Mouse (Mus musculus) CH12.LX (cell line): ENCODE results near the gene Srgap1. TPM values are rescaled to one million over a fixed set of nuclear protein-coding genes. Genes with fewer than 3 reads are reported as not detected.

ENCODE experiments used
- DNase-seq: peaks from one replicate; pipeline ENCODE4 v3.0.0-alpha.2; 2013; ENCODE audit errors: extremely low read depth
- H3K27ac ChIP-seq: 2 replicates; pipeline ENCODE4 v1.5.1; 2012; ENCODE audit warnings: low read depth, mild to moderate bottlenecking, control low read depth, moderate library complexity; ENCODE audit not compliant: insufficient read depth
- H3K27me3 ChIP-seq: replicated peaks from 2 replicates; pipeline ENCODE3; 2012; ENCODE audit warnings: inconsistent platforms
- H3K36me3 ChIP-seq, 2 experiments: replicated peaks in 1 of 2; 2 replicates each; pipeline versions ENCODE3 to v1.6.1; 2012; ENCODE audit warnings: inconsistent platforms in 1 of 2, low read length in 1 of 2, mild to moderate bottlenecking in 1 of 2, mixed read lengths in 1 of 2, moderate library complexity in 1 of 2; ENCODE audit not compliant: control insufficient read depth in 1 of 2, insufficient read depth in 1 of 2
- H3K4me1 ChIP-seq, 2 experiments: 2 replicates each; pipeline ENCODE4 v1.6.1; 2012; ENCODE audit warnings: inconsistent platforms in 1 of 2, moderate library complexity in 1 of 2; ENCODE audit not compliant: insufficient read depth in 2 of 2, control insufficient read depth in 1 of 2
- H3K4me2 ChIP-seq: 2 replicates; pipeline ENCODE4 v1.6.1; 2012; ENCODE audit warnings: low read depth, mild to moderate bottlenecking, control low read depth; ENCODE audit not compliant: poor library complexity, insufficient read depth, severe bottlenecking
- H3K4me3 ChIP-seq, 3 experiments: fragments of 150-350 bp in 1 of 3; sonication (generic) in 1 of 3; replicated peaks in 1 of 3; 2 replicates each; pipeline versions ENCODE3 to v1.5.1; 2011 to 2012; ENCODE audit warnings: low read depth in 2 of 3, low read length in 2 of 3, mild to moderate bottlenecking in 2 of 3, moderate library complexity in 2 of 3, control low read depth in 1 of 3, improper control_type of control experiment in 1 of 3, inconsistent platforms in 1 of 3, mixed read lengths in 1 of 3; ENCODE audit not compliant: poor library complexity in 1 of 3
- H3K79me2 ChIP-seq: replicated peaks from 2 replicates; pipeline ENCODE4 v1.6.1; 2012; ENCODE audit warnings: mild to moderate bottlenecking, moderate library complexity; ENCODE audit not compliant: control insufficient read depth, poor library complexity, insufficient read depth, severe bottlenecking; ENCODE audit errors: extremely low read depth
- H3K9ac ChIP-seq: 2 replicates; pipeline ENCODE4 v1.6.1; 2012; ENCODE audit warnings: low read depth, mild to moderate bottlenecking, control low read depth, moderate library complexity; ENCODE audit not compliant: insufficient read depth
- H3K9me3 ChIP-seq: replicated peaks from 2 replicates; pipeline ENCODE3; 2012; ENCODE audit warnings: low read length, inconsistent platforms, mixed read lengths
- BHLHE40 ChIP-seq: IDR thresholded peaks from 2 replicates; pipeline ENCODE4 v1.6.1; 2011; ENCODE audit warnings: mild to moderate bottlenecking, low read depth, low read length, improper control_type of control experiment
- CHD1 ChIP-seq: IDR thresholded peaks from 2 replicates; pipeline ENCODE4 v1.6.1; 2012; ENCODE audit warnings: low read depth, low read length, improper control_type of control experiment, inconsistent platforms
- CTCF ChIP-seq, 2 experiments: IDR thresholded peaks in 1 of 2; conservative IDR thresholded peaks in 1 of 2; 2 replicates each; pipeline ENCODE4 v1.5.1; 2011 to 2012; ENCODE audit warnings: low read depth in 2 of 2, low read length in 2 of 2, improper control_type of control experiment in 1 of 2, inconsistent platforms in 1 of 2, mild to moderate bottlenecking in 1 of 2, moderate library complexity in 1 of 2
- E2F4 ChIP-seq: IDR thresholded peaks from 2 replicates; pipeline ENCODE4 v1.6.1; 2011; ENCODE audit warnings: low read depth, low read length, improper control_type of control experiment; ENCODE audit not compliant: insufficient replicate concordance
- ELF1 ChIP-seq: IDR thresholded peaks from 2 replicates; pipeline ENCODE4 v1.6.1; 2014; ENCODE audit warnings: low read depth, mild to moderate bottlenecking, inconsistent platforms, low read length, improper control_type of control experiment
- EP300 ChIP-seq: IDR thresholded peaks from 2 replicates; pipeline ENCODE4 v1.6.1; 2011; ENCODE audit warnings: low read length, improper control_type of control experiment
- ETS1 ChIP-seq: conservative IDR thresholded peaks from 2 replicates; pipeline ENCODE4 v1.6.1; 2012; ENCODE audit warnings: low read depth, mild to moderate bottlenecking, inconsistent platforms, low read length, improper control_type of control experiment, moderate library complexity
- GABPA ChIP-seq: IDR thresholded peaks from 2 replicates; pipeline ENCODE4 v1.6.1; 2012; ENCODE audit warnings: low read depth, low read length, improper control_type of control experiment, inconsistent platforms; ENCODE audit not compliant: insufficient replicate concordance
- HCFC1 ChIP-seq: IDR thresholded peaks from 2 replicates; pipeline ENCODE4 v1.6.1; 2012; ENCODE audit warnings: low read depth, mild to moderate bottlenecking, inconsistent platforms, low read length, improper control_type of control experiment
- IRF4 ChIP-seq: IDR thresholded peaks from 2 replicates; pipeline ENCODE4 v1.6.1; 2014; ENCODE audit warnings: low read depth, mild to moderate bottlenecking, inconsistent platforms, low read length, improper control_type of control experiment
- JUN ChIP-seq: IDR thresholded peaks from 2 replicates; pipeline ENCODE4 v1.6.1; 2011; ENCODE audit warnings: low read depth, mild to moderate bottlenecking, low read length, improper control_type of control experiment, moderate library complexity; ENCODE audit not compliant: insufficient read depth
- JUND ChIP-seq: conservative IDR thresholded peaks from 2 replicates; pipeline ENCODE4 v1.6.1; 2011; ENCODE audit warnings: low read depth, low read length, improper control_type of control experiment
- KAT2A ChIP-seq: IDR thresholded peaks from 2 replicates; pipeline ENCODE4 v1.6.1; 2012; ENCODE audit warnings: low read length, improper control_type of control experiment, inconsistent platforms; ENCODE audit not compliant: insufficient replicate concordance
- MAX ChIP-seq: IDR thresholded peaks from 2 replicates; pipeline ENCODE4 v1.6.1; 2011; ENCODE audit warnings: low read length, improper control_type of control experiment
- MXI1 ChIP-seq: IDR thresholded peaks from 2 replicates; pipeline ENCODE4 v1.6.1; 2011; ENCODE audit warnings: mild to moderate bottlenecking, low read depth, low read length, improper control_type of control experiment
- MYC ChIP-seq: IDR thresholded peaks from 2 replicates; pipeline ENCODE4 v1.6.1; 2011; ENCODE audit warnings: low read depth, mild to moderate bottlenecking, improper control_type of control experiment, low read length
- NELFE ChIP-seq: IDR thresholded peaks from 2 replicates; pipeline ENCODE4 v1.6.1; 2011; ENCODE audit warnings: low read depth, low read length, improper control_type of control experiment
- PAX5 ChIP-seq: IDR thresholded peaks from 2 replicates; pipeline ENCODE4 v1.6.1; 2012; ENCODE audit warnings: low read length, inconsistent platforms, mixed read lengths
- POLR2A ChIP-seq: IDR thresholded peaks from 2 replicates; pipeline ENCODE4 v1.6.1; 2011; ENCODE audit warnings: low read depth, mild to moderate bottlenecking, improper control_type of control experiment, low read length
- POLR2AphosphoS2 ChIP-seq: IDR thresholded peaks from 2 replicates; pipeline ENCODE4 v1.6.1; 2011; ENCODE audit warnings: low read depth, low read length, improper control_type of control experiment
- RAD21 ChIP-seq: IDR thresholded peaks from 2 replicates; pipeline ENCODE4 v1.6.1; 2011; ENCODE audit warnings: low read depth, mild to moderate bottlenecking, low read length, improper control_type of control experiment, moderate library complexity
- RCOR1 ChIP-seq: conservative IDR thresholded peaks from 2 replicates; pipeline ENCODE4 v1.6.1; 2012; ENCODE audit warnings: low read depth, mild to moderate bottlenecking, inconsistent platforms, low read length, improper control_type of control experiment
- SIN3A ChIP-seq: IDR thresholded peaks from 2 replicates; pipeline ENCODE4 v1.6.1; 2012; ENCODE audit warnings: low read length, improper control_type of control experiment, inconsistent platforms
- SMC3 ChIP-seq: IDR thresholded peaks from 2 replicates; pipeline ENCODE4 v1.6.1; 2011; ENCODE audit warnings: low read depth, low read length, improper control_type of control experiment
- TBP ChIP-seq: conservative IDR thresholded peaks from 2 replicates; pipeline ENCODE4 v1.6.1; 2011; ENCODE audit warnings: low read depth, low read length, improper control_type of control experiment
- TCF12 ChIP-seq: IDR thresholded peaks from 2 replicates; pipeline ENCODE4 v1.6.1; 2014; ENCODE audit warnings: low read depth, mild to moderate bottlenecking, inconsistent platforms, low read length, improper control_type of control experiment
- USF1 ChIP-seq: IDR thresholded peaks from 2 replicates; pipeline ENCODE4 v1.6.1; 2014; ENCODE audit warnings: low read depth, mild to moderate bottlenecking, inconsistent platforms, low read length, improper control_type of control experiment
- USF2 ChIP-seq: conservative IDR thresholded peaks from 2 replicates; pipeline ENCODE4 v1.6.1; 2011; ENCODE audit warnings: low read depth, low read length, improper control_type of control experiment
- ZKSCAN1 ChIP-seq: IDR thresholded peaks from 2 replicates; pipeline ENCODE4 v1.6.1; 2012; ENCODE audit warnings: low read depth, inconsistent platforms, low read length, improper control_type of control experiment, borderline replicate concordance
- ZMIZ1 ChIP-seq: IDR thresholded peaks from 2 replicates; pipeline ENCODE4 v1.6.1; 2012; ENCODE audit warnings: low read depth, mild to moderate bottlenecking, inconsistent platforms, low read length, improper control_type of control experiment
- dilution Hi-C: fragments of 300-500 bp; cut with MboI; formaldehyde crosslinking; loops from 2 replicates; pipeline ENCODE4 v1.14.3; 2020; ENCODE audit warnings: low sequenced_read_pairs; ENCODE audit not compliant: extremely low pct_unique_long_range_greater_than_20kb, extremely low pct_ligation_motif_present
- in situ Hi-C: fragments of 300-500 bp; cut with MboI; formaldehyde crosslinking; loops from 3 replicates; pipeline ENCODE4 v1.14.3; 2019; ENCODE audit warnings: low sequenced_read_pairs, low pct_ligation_motif_present, low pct_unique_long_range_greater_than_20kb, mixed read lengths
- polyA plus RNA-seq: library from polyadenylated mRNA; unstranded; fragments of >175 nt; gene quantifications from 2 replicates; pipeline ENCODE4 v1.2.1, GENCODE M21; 2012; ENCODE audit warnings: low read depth; ENCODE audit not compliant: insufficient read length
- total RNA-seq, 2 experiments: library from RNA; depleted of rRNA; stranded (reverse); fragments of 300-350 nt in 1 of 2; fragments of >200 nt in 1 of 2; gene quantifications; 2 replicates each; pipeline ENCODE4 v1.2.3; 2012 to 2014

The Srgap1 gene
- total and polyA plus RNA-seq, 3 experiments, result not detected

- DNase-seq, result no peak
- no peaks in the 10 kb centered on the region for H3K27me3 ChIP-seq
- no peaks in the 10 kb centered on the region for H3K36me3 ChIP-seq
- no peak overlapping the region for H3K4me3 ChIP-seq
- no peaks in the 10 kb centered on the region for H3K9me3 ChIP-seq
- H3K27ac ChIP-seq, result no peak overlapping the region
- H3K4me2 ChIP-seq, result no peak overlapping the region
- TF ChIP-seq JUN (no peak), ELF1 (no peak), HCFC1 (no peak), IRF4 (no peak), NELFE (no peak), USF2 (no peak), GABPA (no peak), TBP (no peak), SIN3A (no peak), SMC3 (no peak), POLR2A (no peak), MAX (no peak), EP300 (no peak), MXI1 (no peak), ETS1 (no peak), CTCF (conservative IDR thresholded peaks at IDR 0.05 in 1 of 2, IDR thresholded peaks at IDR 0.05 in 1 of 2; ENCODE audit: low read depth in 2 of 2, low read length in 2 of 2) (no peak), E2F4 (no peak), JUND (no peak)
- H3K79me2 ChIP-seq, result no peaks in the 10 kb centered on the region
- H3K9ac ChIP-seq, result no peak overlapping the region
- no peaks in the 10 kb centered on the region for H3K4me1 ChIP-seq
- dilution Hi-C loops, result no loop called here
- in situ Hi-C loops, result no loop called here
Measured at GRCm38 (mm10) chr10:121829800-121830303, 217.3 kb downstream of the Srgap1 start.

- no peaks in the 10 kb centered on the region for H3K4me1 ChIP-seq
- no peaks in the 10 kb centered on the region for H3K27me3 ChIP-seq
- in situ Hi-C loops (no loop called here), dilution Hi-C loops (no loop called here)
- no peaks in the 10 kb centered on the region for H3K79me2 ChIP-seq
- no peaks in the 10 kb centered on the region for H3K9me3 ChIP-seq
- H3K9ac ChIP-seq, result no peak overlapping the region
- H3K4me3 ChIP-seq, result no peak overlapping the region
- TF ChIP-seq MYC, result no peak
- TF ChIP-seq USF1, result no peak
- TF ChIP-seq KAT2A, result no peak
- no peak for TF ChIP-seq ELF1
- TF ChIP-seq RAD21, result no peak
- TF ChIP-seq PAX5, result no peak
- TF ChIP-seq EP300, result no peak
- TF ChIP-seq TBP, result no peak
- TF ChIP-seq SMC3, result no peak
- TF ChIP-seq BHLHE40, result no peak
- TF ChIP-seq CHD1, result no peak
- TF ChIP-seq TCF12, result no peak
- no peak for TF ChIP-seq ETS1
- TF ChIP-seq ZKSCAN1, result no peak
- no peak for TF ChIP-seq RCOR1
- TF ChIP-seq ZMIZ1, result no peak
- TF ChIP-seq POLR2AphosphoS2, result no peak
- H3K27ac ChIP-seq, result no peak overlapping the region
- no peaks in the 10 kb centered on the region for H3K36me3 ChIP-seq
- no peak overlapping the region for H3K4me2 ChIP-seq
- no peak for DNase-seq
Measured at GRCm38 (mm10) chr10:121829034-121829433, 218.1 kb downstream of the Srgap1 start.
